Mouse (Mus musculus): ENCODE data around the gene Synj1.

Gene Synj1

DNA sequence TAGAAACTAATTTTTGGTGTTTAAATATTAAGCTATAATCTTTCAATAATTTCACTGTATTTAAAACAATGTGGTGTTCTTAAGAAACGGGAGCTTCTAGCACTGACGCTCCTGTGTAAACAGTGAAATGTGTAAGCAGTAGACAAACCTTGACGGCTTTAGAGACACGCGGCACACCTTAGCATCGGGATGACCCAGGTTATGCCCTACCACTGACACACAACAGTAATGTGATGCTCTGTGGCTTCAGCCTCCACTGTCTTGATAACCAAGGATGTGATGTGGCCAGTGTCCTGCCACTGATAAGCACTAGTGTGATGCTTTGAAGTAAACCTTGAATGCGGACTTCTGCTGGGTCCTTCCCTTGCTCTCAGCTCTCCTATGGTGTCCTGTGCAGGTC lies 69.9 kb downstream of the Synj1 start:
- no peak for DNase-seq (ENCODE audit: low spot score in 2 of 2)

- peak; percentile 90 to 92 for DNase-seq (ENCODE audit: low spot score in 2 of 2)
Observed at GRCm38 (mm10) chr16:90934687-90935328, 76.3 kb downstream of the Synj1 start, which contains the start of gene Cfap298. Cfap298 (minus strand) TSS chr16:90935114.

- peak in 1 of 2 experiments; percentile 68 for DNase-seq (ENCODE audit: low spot score in 2 of 2)
Observed at GRCm38 (mm10) chr16:90934193-90934686, 76.9 kb downstream of the Synj1 start.

- no peak for DNase-seq (ENCODE audit: low spot score in 2 of 2)
Observed at GRCm38 (mm10) chr16:90933534-90934176, 77.5 kb downstream of the Synj1 start.

DNA sequence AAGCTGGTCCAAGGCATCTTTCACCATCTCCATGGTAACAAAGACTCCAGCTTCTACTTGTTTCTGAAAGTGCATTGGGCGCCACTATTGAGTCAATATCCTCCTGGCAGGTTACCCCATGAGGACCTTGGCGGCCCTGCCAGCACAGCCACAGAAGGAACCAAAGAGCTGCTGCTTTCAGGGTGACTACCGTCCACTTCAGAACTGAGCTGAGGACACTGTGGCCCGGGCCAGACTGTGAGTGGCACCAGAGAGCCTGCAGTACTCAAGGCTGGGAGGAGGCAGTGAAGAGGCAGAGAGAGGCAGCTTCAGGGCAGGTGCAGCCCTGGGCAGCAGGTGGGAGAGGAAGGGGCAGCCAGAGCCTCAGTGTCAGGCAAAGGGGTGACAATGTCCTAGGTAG lies 83.7 kb downstream of the Synj1 start:
- no peak for DNase-seq (ENCODE audit: low spot score in 2 of 2)

- DNase-seq (ENCODE audit: low spot score in 2 of 2), result peak; percentile 47 to 69
Observed at GRCm38 (mm10) chr16:90925461-90925860, 85.6 kb downstream of the Synj1 start.

DNA sequence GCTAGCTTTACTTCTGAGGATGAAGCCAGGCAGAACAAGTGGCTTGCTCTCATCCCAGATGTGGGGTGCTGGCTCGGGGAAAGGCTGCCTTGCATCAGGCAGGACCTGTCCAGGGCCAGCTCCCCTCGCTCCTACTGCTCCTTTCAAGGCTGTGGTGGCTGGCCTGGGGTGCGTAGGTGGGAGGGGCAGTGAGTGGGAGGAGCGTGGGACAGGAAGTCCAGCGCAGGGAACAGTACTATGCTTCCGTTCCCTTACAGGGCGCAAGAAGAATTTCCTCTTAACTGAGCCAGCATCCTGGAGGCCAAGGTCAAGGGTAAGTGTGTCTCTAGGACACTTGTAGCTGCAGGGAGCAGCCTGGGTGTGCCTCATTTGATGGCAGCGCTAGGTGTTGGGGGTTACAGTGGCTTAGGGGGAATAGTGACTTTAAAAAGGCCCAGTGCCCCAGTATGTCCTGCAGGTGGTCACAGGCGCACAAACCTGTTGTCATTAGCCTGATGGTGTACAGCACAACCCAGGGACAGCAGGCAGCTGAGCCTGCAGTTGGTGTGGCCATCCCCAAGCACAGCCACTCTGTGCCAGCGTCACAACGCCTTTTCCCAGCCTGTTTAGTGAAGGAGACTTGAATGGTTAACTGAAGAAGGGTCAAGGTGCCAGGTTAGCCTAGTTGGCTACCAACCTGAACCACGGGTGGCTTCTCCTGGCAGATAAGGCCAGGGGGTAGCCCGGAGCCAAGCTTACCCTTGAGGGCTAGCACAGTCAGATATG lies 86.3 kb downstream of the Synj1 start:
- DNase-seq (ENCODE audit: low spot score in 2 of 2), result no peak

GRCm38 (mm10) chr16:90921471-90922159 lies 89.5 kb downstream of the Synj1 start:
- DNase-seq (ENCODE audit: low spot score in 2 of 2), result no peak

- no peak for DNase-seq (ENCODE audit: low spot score in 2 of 2)
Observed at GRCm38 (mm10) chr16:90917156-90917555, 94.0 kb downstream of the Synj1 start.

DNA sequence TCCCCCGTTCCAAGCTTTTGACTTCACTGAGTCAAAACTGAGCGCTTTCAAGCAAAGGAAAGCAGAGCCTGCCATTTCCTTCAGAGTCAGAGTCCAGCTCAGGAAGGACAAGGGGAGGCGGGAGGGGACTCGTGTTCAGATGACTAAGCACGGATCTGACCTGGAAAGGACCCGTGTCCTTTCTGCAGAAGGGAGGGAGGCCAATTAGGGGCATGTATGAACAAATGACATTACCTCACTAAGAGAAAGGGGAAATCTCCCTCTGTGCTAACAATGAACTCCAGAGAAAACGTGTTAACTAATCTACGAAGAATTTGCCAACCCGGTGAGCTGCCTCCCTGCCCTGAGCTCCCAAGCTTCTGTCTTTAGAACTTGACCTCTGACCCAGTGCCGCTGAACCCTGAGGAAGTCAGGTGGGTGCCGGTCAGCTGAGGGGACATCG lies 95.0 kb downstream of the Synj1 start:
- DNase-seq (ENCODE audit: low spot score in 2 of 2), result peak; percentile 28 to 44

- no peak for DNase-seq (ENCODE audit: low spot score in 2 of 2)
Observed at GRCm38 (mm10) chr16:90911766-90912165, 99.3 kb downstream of the Synj1 start.

DNA sequence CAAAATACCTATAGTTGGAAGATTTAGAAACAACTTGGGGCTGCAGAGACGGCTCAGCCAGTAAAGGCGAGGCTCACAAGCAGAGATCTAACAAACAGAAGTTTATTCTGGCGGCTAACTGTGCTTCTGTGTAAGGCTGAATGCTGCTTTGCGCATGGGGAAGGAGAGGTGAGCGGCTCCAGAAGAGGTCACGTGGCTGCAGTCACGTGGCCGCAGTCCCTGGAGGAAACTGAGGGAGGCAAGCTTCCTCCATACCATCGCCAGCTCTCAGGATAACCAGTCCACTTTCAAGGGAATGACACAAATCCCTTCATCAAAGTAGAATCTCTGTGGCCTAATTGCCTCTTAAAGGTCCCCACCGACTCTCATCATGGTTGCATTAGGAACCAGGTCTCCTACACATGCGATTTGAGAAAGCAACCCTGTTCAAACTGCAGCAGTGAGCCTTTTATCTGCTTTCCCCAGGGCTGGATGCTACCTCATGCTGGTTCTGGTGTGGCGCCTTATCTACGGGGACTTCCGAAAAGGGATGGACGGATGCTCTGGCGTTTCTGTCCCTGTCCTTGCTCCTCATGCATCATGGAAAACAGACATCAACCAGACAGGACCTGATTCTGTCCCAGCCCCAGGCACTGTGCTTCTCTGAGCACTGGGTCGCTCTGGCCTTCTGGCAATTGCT lies 100.1 kb downstream of the Synj1 start:
- DNase-seq (ENCODE audit: low spot score in 2 of 2), result no peak

GRCm38 (mm10) chr16:90907250-90907649 lies 103.9 kb downstream of the Synj1 start:
- no peak for DNase-seq (ENCODE audit: low spot score in 2 of 2)

DNA sequence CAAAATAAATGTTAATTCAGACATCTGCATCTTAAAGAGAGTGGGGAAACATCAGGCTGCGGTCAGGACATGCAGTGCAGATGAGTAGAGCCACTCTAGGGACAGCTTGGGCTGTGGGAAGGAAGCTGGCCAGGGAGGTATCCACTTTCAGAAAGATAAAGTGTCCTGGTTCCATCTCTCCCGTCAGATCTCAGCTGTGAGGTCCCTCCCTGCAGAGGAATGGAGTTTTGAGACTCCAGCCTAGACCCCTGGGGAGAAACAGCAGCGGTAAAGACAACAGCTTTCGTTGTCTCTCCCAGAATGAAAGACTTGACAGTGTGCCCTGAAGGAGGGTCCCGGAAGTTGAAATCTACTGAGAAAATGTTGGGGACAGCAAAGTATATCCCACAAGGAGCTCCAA lies 107.8 kb downstream of the Synj1 start:
- DNase-seq (ENCODE audit: low spot score in 2 of 2), result no peak

- DNase-seq (ENCODE audit: low spot score in 2 of 2), result no peak
Observed at GRCm38 (mm10) chr16:90901364-90901763, 109.7 kb downstream of the Synj1 start.

GRCm38 (mm10) chr16:90899498-90899897 lies 111.6 kb downstream of the Synj1 start:
- no peak for DNase-seq (ENCODE audit: low spot score in 2 of 2)

DNA sequence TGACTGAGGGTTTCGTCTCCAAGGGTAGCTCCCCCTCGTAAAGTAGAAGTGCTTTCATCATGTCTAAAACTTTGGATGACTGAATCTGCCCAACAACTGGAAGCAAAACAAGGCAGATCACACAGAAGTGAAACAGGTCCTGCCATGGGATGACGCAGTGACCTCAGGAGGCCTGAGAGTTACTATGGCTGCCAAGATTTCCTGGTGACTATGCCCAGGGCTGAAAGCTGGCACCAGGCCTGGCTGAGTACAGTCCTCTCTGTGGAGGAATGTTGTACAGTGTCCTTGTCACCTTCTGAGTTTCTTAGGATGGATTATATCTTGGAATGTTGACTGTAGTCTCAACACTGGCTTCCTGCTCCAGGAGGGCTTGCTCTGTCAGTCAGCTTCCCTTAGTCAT lies 113.5 kb downstream of the Synj1 start:
- DNase-seq (ENCODE audit: low spot score in 2 of 2), result peak in 1 of 2 experiments; percentile 29

GRCm38 (mm10) chr16:90893792-90894191 lies 117.3 kb downstream of the Synj1 start:
- DNase-seq (ENCODE audit: low spot score in 2 of 2), result no peak

DNA sequence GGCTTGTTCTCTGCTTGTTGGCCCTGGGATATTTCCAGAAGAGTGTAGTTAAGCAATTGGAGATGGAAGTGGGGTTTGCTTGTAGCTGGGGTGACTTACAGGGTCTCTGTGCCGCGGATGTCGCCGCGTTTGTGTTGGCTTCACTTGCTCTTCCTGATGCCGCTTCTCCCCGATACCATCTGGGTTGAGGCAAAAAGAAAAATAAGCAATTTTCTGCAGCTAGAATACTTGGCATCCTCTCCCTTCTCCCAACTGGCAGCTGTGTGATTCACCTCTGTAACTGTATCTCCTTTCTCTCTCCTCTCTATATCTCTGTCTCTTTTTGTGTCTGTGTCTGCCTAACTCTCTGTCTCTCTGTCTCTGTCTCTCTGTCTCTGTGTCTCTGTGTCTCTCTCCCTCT lies 118.1 kb downstream of the Synj1 start:
- DNase-seq (ENCODE audit: low spot score in 2 of 2), result no peak

DNA sequence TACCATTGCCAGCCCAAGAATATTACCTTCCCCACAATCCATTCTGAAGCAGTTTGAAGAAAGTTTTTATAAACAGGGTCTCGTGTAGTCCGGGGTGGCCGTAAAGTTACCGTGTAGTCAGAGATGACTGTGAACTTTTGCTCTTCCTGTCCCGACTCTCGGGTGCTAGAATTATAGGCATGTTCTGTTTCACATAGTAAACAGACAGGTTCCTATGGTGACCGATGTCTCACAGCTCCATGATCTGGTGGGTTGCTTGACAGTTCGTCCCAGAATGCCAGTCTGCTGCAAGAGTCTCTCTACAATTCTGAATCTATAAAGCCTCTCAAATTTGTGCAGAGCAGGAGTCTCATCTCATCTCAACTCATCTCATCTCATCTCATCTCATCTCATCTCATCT lies 119.0 kb downstream of the Synj1 start:
- no peak for DNase-seq (ENCODE audit: low spot score in 2 of 2)

- no peak for DNase-seq (ENCODE audit: low spot score in 2 of 2)
Observed at GRCm38 (mm10) chr16:90891601-90892000, 119.5 kb downstream of the Synj1 start.
